Mouse (Mus musculus) macrophage (primary cell): ENCODE measurements around the gene Fkbp10. TPM values are rescaled to one million over a fixed set of nuclear protein-coding genes. Genes with fewer than 3 reads are reported as not detected.

ENCODE experiments used
- H3K27ac ChIP-seq: fragments of 350-480 bp; formaldehyde crosslinking; 2 replicates; pipeline ENCODE4 v1.9.0; 2021
- H3K36me3 ChIP-seq: fragments of 350-480 bp; formaldehyde crosslinking; 2 replicates; pipeline ENCODE4 v1.9.0; 2021; ENCODE audit errors: inconsistent target
- H3K4me3 ChIP-seq: fragments of 350-480 bp; formaldehyde crosslinking; 2 replicates; pipeline ENCODE4 v1.9.0; 2021; ENCODE audit errors: inconsistent target
- H3K79me2 ChIP-seq: fragments of 350-480 bp; formaldehyde crosslinking; 2 replicates; pipeline ENCODE4 v1.9.0; 2021; ENCODE audit errors: inconsistent target
- WGBS: methylation state at CpG from one replicate; pipeline ENCODE4 v1.1.7; 2026; ENCODE audit warnings: inconsistent platforms; ENCODE audit not compliant: missing documents; 5-methylcytosine and 5-hydroxymethylcytosine counted together
- polyA plus RNA-seq: library from polyadenylated mRNA; stranded (reverse); fragments of 250-400 nt; gene quantifications from 3 replicates; pipeline ENCODE4 v1.2.4, GENCODE M21; 2018; ENCODE audit warnings: inconsistent platforms
- total RNA-seq, 78 experiments: library from RNA; depleted of rRNA; stranded (reverse); fragments of 250-400 nt; gene quantifications; 1 replicate in 9 of 78; 2 replicates in 24 of 78; 3 replicates in 43 of 78; 4 replicates in 2 of 78; pipeline ENCODE4 v1.2.4; 2018; ENCODE audit warnings: inconsistent platforms in 56 of 78

The Fkbp10 gene
- 10 to 100 TPM in 1 of 26 experiments, under 1 TPM in 1, not detected in 24; 0.29 to 29.4 TPM for total RNA-seq (2018; cell fraction: chromatin; rRNA removed)
- under 1 TPM in 2 of 26 experiments, not detected in 24; 0.05 to 0.06 TPM for total RNA-seq (2018; cell fraction: cytosol; rRNA removed)
- 1 to 10 TPM in 1 of 26 experiments, not detected in 25; 2.6 TPM for total RNA-seq (2018; cell fraction: nucleus; rRNA removed)
- polyA plus RNA-seq = not detected in 3 replicates

DNA sequence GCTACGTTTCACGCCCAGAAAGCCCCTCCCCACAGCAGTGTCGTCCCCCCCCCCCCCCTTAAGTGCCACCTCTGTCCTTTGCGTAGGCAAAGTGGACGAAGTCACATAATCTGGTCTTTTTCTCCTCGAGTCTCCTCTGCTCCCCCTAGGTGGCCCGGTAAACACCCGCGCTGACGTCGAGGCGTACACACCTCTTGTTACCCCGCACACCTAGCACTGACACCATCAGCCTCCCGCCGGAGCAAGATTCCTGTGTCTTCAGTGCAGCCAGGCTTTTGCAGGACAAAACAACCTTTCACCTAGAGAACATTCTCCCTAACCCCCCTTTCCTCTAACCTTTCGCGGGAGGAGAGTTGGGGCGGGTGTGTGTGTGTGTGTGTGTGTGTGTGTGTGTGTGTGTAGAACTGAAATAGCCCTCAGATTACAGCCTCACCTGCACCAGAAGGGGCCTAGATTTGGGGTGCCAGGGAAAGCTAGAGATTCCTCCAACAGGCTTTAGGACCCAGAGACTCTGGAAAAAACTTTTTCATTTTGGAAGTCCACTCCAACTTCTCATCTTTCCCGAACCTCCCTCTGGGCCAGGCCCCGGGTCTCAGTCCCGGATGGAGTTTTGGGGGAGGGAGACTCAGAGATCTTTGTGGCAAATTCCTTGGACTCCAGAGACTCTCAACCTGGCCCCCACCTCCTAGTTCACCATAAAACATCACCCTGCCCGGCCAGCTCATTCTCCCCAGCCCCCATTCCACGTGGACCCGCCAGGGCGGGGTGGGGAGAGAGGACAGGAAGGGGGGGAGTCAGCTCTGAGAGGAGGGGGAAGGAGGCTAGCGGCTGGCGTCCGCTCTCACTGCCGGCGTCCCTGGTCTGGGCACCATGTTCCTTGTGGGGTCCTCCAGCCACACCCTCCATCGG lies at the start of gene Fkbp10:
Fkbp10 (plus strand) TSS at position 784 of the 909 bp plus-strand sequence.
- Histone ChIP-seq H3K27ac (no peak within 1 kb of the TSS), H3K4me3 (no peak within 1 kb of the TSS), H3K79me2 (no peaks in the 10 kb centered on the region), H3K36me3 (no peaks in the 10 kb centered on the region)
- 6% methylated on average over 29 of the region's 31 CpGs for WGBS

- Histone ChIP-seq H3K27ac (no peak overlapping the region), H3K4me3 (no peak overlapping the region), H3K36me3 (no peaks in the 10 kb centered on the region), H3K79me2 (no peaks in the 10 kb centered on the region)
- whole genome bisulfite sequencing = 78% methylated on average over 7 of the region's 7 CpGs
These were observed 46.4 kb upstream of the Fkbp10 start for GRCm38 (mm10) chr11:100369145-100369544.

GRCm38 (mm10) chr11:100369822-100370221 lies 45.7 kb upstream of the Fkbp10 start:
- Histone ChIP-seq H3K4me3 (no peak overlapping the region), H3K36me3 (no peaks in the 10 kb centered on the region), H3K79me2 (no peaks in the 10 kb centered on the region), H3K27ac (no peak overlapping the region)
- 26% methylated on average over 8 of the region's 8 CpGs for WGBS

- no peaks in the 10 kb centered on the region for H3K79me2 ChIP-seq
- H3K27ac ChIP-seq = no peak overlapping the region
- 78% methylated on average over 8 of the region's 8 CpGs for WGBS
- H3K4me3 ChIP-seq = no peak overlapping the region
- no peaks in the 10 kb centered on the region for H3K36me3 ChIP-seq
These were observed 43.4 kb upstream of the Fkbp10 start for GRCm38 (mm10) chr11:100371981-100372558.

DNA sequence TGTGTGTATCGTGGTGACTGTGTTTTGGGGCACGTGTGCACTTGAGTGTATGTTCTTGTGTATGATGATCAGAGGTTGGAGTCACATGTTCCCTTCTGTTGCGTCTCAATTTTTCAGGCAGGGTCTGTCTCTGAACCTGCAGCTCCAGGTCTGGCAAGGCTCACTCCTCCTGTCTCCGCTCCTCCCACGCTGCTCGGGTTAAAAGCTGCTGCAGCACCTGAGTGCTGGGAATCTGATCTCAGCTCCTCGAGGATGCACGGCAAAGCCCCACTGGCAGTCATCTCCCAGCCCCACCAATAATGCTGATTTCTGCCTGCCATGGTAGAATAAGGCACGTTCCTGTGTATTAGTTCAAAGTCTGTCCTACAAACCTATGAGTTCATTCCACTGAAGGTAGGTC lies 40.4 kb upstream of the Fkbp10 start:
- 97% methylated on average over 8 of the region's 9 CpGs for WGBS
- Histone ChIP-seq H3K27ac (no peak overlapping the region), H3K4me3 (no peak overlapping the region), H3K79me2 (no peaks in the 10 kb centered on the region), H3K36me3 (no peaks in the 10 kb centered on the region)

DNA sequence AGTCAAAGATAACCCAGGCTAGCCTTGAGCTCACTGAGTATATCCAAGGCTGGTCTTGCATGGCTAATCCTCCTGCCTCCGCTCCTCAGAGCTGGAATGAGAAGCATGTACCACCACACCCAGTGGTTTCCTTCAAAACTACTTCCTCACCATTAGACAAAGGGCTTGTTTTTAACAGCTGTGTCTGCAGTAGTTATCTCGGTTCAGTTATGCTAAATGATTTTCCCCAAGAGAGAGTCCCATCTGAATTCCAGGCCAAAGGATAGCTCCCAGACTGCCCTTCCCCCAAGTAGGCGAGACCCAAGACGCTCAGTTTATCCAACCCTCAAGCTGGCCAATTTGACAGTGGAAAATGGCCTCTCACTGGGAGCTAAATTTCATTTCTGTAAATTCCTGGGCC lies 39.5 kb upstream of the Fkbp10 start:
- 84% methylated on average over 4 of the region's 4 CpGs for WGBS
- Histone ChIP-seq H3K79me2 (no peaks in the 10 kb centered on the region), H3K27ac (no peak overlapping the region), H3K36me3 (no peaks in the 10 kb centered on the region), H3K4me3 (no peak overlapping the region)

DNA sequence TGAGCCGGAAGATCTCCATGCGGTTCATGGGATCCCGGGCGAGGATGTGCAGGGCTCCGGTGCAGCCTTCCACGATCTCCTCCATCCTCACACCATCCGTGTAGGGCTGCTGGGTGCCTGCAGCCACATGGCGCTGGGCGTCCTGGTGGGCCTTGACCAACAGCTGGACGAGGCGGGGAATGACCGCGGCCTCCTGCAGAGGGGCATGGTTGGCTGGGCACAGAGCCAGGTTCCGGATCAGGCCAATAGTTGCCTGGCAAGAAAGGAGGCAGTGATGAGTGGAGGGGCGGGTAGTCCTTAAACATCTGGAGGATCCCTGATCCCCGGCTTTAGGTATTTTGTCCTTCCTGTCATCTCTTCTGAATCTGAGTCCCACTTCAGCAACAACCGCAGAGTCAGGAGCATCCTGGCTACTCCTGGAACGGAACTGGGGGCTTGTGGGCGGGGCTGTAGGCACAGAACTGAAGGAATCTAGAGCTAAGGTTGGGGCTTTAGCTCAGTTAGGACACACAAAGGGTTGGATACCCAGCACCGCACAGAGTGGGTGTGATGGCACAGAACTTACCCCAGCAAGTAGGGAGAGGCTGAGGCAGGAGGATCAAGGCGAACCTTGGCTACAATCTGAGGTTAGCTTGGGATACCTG lies 38.6 kb upstream of the Fkbp10 start:
- Histone ChIP-seq H3K27ac (no peak overlapping the region), H3K36me3 (no peaks in the 10 kb centered on the region), H3K4me3 (no peak overlapping the region), H3K79me2 (no peaks in the 10 kb centered on the region)
- 96% methylated on average over 21 of the region's 21 CpGs for WGBS

GRCm38 (mm10) chr11:100377989-100378388 lies 37.5 kb upstream of the Fkbp10 start:
- H3K79me2 ChIP-seq = no peaks in the 10 kb centered on the region
- H3K27ac ChIP-seq = no peak overlapping the region
- H3K36me3 ChIP-seq = no peaks in the 10 kb centered on the region
- 90% methylated on average over 14 of the region's 14 CpGs for WGBS
- H3K4me3 ChIP-seq = no peak overlapping the region

DNA sequence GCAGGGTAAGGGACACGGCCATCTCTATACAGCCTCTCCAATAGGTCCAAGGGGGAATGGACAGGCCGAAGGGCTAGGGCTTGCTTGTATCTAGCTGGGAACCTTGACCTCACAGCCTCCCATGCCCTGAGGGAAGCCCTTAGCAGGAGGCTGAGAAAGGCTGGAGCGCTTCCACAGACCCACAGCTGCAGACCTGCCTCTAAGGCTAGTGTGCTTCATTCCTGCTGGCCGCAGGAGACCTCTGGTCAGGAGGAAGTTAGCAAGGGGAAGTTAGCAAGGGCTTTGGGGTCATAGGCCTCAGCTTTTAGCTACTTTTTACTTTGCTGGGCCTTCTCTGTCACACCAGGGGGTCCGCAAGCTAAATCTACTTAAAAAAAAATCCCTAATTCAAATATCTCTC lies 37.1 kb upstream of the Fkbp10 start:
- Histone ChIP-seq H3K79me2 (no peaks in the 10 kb centered on the region), H3K36me3 (no peaks in the 10 kb centered on the region), H3K27ac (no peak overlapping the region), H3K4me3 (no peak overlapping the region)
- 77% methylated on average over 5 of the region's 5 CpGs for WGBS

DNA sequence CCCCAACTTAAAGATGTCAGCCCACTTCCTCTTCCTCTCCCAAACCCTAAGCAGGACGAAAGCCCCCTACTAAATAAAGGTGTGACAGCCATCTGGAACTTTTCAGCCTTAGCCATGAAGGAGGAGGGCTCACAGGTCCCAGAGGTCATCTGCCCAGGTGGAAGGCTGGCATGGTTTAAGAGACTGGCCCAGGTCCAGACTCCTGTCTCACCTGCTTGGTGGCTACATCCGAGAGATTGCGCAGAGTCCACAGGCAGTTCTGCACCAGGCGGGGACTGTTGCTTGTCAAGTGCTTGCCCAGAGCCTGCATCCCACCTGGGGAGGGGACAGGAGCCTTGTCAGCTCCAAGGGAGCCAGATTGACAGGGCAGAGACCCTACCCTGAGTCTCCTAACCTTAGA lies 36.2 kb upstream of the Fkbp10 start:
- H3K36me3 ChIP-seq = no peaks in the 10 kb centered on the region
- WGBS = 78% methylated on average over 4 of the region's 4 CpGs

DNA sequence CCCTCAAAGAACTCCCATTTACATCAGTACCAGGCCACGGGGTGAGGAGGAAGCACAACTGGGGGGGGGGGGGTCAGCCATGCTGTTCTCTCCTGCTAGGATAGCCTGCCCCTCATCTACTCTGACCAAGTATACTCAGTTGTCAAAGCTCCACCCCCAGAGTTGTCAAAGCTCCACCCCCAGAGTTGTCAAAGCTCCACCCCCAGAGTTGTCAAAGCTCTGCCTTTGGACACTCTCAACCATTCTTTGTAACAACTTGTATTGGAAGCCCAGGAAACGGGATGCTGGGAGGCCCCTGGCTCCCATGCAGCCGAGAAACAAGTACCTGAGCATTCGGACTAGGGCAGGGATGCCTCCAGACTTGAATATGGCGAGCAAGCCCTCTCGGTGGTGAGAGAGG lies 32.8 kb upstream of the Fkbp10 start:
- no peaks in the 10 kb centered on the region for H3K79me2 ChIP-seq
- no peak overlapping the region for H3K27ac ChIP-seq
- no peaks in the 10 kb centered on the region for H3K36me3 ChIP-seq
- WGBS = 85% methylated on average over 6 of the region's 6 CpGs
- H3K4me3 ChIP-seq = no peak overlapping the region

More for the DNA sequence above, 36.2 kb upstream of the Fkbp10 start:
- Histone ChIP-seq H3K27ac (no peak overlapping the region), H3K4me3 (no peak overlapping the region), H3K79me2 (no peaks in the 10 kb centered on the region)

DNA sequence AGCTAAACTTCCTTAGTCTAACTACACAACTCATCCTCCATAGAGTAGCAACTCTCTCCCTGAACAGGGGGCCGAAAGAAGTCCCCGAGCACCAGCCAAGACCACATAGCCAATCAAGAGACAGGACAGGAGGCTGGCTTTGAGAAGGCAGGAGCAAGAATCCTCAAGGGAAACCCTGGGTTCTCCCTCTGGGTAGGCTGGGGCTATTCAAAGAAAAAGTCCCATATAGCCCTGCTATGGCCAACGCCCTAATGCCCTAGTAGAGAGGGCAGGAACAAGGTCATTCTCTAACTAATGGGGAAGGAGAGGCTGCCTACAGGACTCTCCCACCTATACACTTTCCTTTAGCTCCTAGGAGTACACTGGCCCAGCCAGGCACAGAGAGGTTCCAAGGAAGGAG lies 30.5 kb upstream of the Fkbp10 start:
- 94% methylated on average over 3 of the region's 3 CpGs for WGBS
- no peaks in the 10 kb centered on the region for H3K79me2 ChIP-seq

GRCm38 (mm10) chr11:100386586-100386985 lies 28.9 kb upstream of the Fkbp10 start:
- 85% methylated on average over 5 of the region's 5 CpGs for WGBS
- Histone ChIP-seq H3K79me2 (no peaks in the 10 kb centered on the region), H3K4me3 (no peak overlapping the region), H3K27ac (no peak overlapping the region), H3K36me3 (no peaks in the 10 kb centered on the region)

More for the DNA sequence above, 30.5 kb upstream of the Fkbp10 start:
- Histone ChIP-seq H3K4me3 (no peak overlapping the region), H3K27ac (no peak overlapping the region), H3K36me3 (no peaks in the 10 kb centered on the region)

DNA sequence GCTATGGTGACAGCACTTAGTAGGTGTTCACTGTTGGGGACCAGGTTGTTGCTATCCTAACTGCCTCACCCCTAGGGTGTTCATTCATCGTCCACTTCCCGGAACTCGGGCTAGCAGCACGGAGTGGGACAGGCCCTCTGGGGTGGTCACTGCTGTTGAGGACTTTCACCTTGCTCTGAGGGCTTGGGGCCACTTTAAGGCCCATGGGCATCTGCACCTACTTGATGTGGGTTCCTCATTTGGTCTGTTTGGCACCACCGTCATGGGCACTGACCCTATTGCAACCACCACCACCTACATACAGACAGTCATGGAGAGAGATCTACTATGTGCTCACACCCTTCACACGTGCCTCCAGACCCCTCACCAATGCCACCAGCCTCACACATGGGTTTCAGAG lies 28.4 kb upstream of the Fkbp10 start:
- Histone ChIP-seq H3K79me2 (no peaks in the 10 kb centered on the region), H3K27ac (no peak overlapping the region), H3K36me3 (no peaks in the 10 kb centered on the region), H3K4me3 (no peak overlapping the region)
- 89% methylated on average over 6 of the region's 6 CpGs for WGBS
